Mouse (Mus musculus) embryonic fibroblast, embryonic 13.5 days (primary cell): ENCODE data around the gene Dab2ip.

Source experiments
- CTCF ChIP-seq: IDR thresholded peaks from 2 replicates; pipeline ENCODE4 v1.5.1; 2011; ENCODE audit warnings: mild to moderate bottlenecking, control low read depth, low read length, moderate library complexity, borderline replicate concordance; ENCODE audit not compliant: insufficient read depth
- POLR2A ChIP-seq: IDR thresholded peaks from 2 replicates; pipeline ENCODE4 v1.6.1; 2011; ENCODE audit warnings: low read depth, mild to moderate bottlenecking, control low read depth, low read length, moderate library complexity

DNA sequence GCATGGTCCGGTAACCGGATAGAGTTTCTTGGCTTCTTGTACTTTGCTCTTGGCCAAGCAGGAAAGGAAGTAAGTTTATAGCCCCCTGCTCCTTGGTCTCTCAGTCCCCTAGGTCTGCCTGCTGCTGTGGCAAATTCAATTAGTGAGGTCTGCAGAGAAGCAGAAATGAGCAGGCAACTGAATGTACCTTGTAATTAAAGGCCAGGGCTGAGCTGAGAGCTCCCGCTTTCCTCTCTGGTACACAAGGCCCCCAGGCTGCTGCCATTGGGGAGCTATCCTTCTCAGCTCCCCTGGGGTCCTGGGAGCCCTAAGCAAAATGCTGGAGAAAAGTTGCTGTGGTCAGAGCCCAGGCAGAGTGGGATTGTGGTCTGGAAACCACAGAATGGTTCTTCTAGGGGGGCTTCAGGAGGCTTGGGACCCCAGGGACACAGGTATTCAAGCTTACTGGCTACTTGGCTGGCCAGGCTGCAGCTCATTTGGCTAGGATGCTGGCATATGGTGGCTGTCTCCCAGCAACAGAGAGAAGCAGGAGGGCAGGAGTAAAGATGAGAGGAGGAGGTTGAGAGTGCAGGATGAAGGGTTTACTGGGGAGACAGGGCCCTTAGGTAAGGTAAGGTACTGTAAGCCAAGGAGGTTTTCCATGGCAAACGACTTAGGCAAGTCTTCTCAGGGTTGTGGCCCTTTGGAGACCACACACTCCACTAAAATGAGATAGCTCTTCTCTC, 922 bp downstream of the Dab2ip start:
- TF ChIP-seq CTCF, result no peak
- TF ChIP-seq POLR2A, result peak; percentile 37; the same call in 1 of the 2 replicates
